Mouse (Mus musculus) hindlimb bud, embryonic 11.5 days (tissue): ENCODE data around the gene Srsf6.

ENCODE experiments used
- DNase-seq: peaks from one replicate; pipeline ENCODE4 v3.0.0-alpha.2; 2012; ENCODE audit warnings: low read depth, low spot score; ENCODE audit errors: extremely low spot score

Gene Srsf6

GRCm38 (mm10) chr2:162931674-162932650 lies 634 bp downstream of the Srsf6 start:
- DNase-seq = no peak

- DNase-seq = no peak
These were observed 1.4 kb downstream of the Srsf6 start for GRCm38 (mm10) chr2:162932706-162933105.

- no peak for DNase-seq
These were observed 3.1 kb downstream of the Srsf6 start for GRCm38 (mm10) chr2:162934421-162934820.

- DNase-seq = no peak
These were observed 4.4 kb downstream of the Srsf6 start for GRCm38 (mm10) chr2:162935700-162936099.

- DNase-seq = no peak
These were observed 8.2 kb downstream of the Srsf6 start for GRCm38 (mm10) chr2:162939562-162939961.

GRCm38 (mm10) chr2:162943148-162943846 lies 12.0 kb downstream of the Srsf6 start, which contains the start of gene L3mbtl1:
L3mbtl1 (plus strand) TSS chr2:162943472.
- no peak for DNase-seq

GRCm38 (mm10) chr2:162943931-162944330 lies 12.6 kb downstream of the Srsf6 start:
- DNase-seq = no peak

GRCm38 (mm10) chr2:162946964-162947363 lies 15.6 kb downstream of the Srsf6 start:
- DNase-seq = no peak

- no peak for DNase-seq
These were observed 16.4 kb downstream of the Srsf6 start for GRCm38 (mm10) chr2:162947736-162948135.

GRCm38 (mm10) chr2:162948221-162948620 lies 16.9 kb downstream of the Srsf6 start:
- DNase-seq = no peak

GRCm38 (mm10) chr2:162950776-162951175 lies 19.4 kb downstream of the Srsf6 start:
- no peak for DNase-seq

- DNase-seq = no peak
These were observed 25.5 kb downstream of the Srsf6 start for GRCm38 (mm10) chr2:162956843-162957242.

- DNase-seq = no peak
These were observed 30.0 kb downstream of the Srsf6 start for GRCm38 (mm10) chr2:162961321-162961720.

GRCm38 (mm10) chr2:162966734-162967133 lies 35.4 kb downstream of the Srsf6 start:
- no peak for DNase-seq

GRCm38 (mm10) chr2:162968357-162968756 lies 37.0 kb downstream of the Srsf6 start:
- DNase-seq = no peak

GRCm38 (mm10) chr2:162969101-162969500 lies 37.8 kb downstream of the Srsf6 start:
- DNase-seq = no peak

- DNase-seq = no peak
These were observed 39.6 kb downstream of the Srsf6 start for GRCm38 (mm10) chr2:162970896-162971295.

- no peak for DNase-seq
These were observed 41.4 kb downstream of the Srsf6 start for GRCm38 (mm10) chr2:162972752-162973151.

- no peak for DNase-seq
These were observed 41.9 kb downstream of the Srsf6 start for GRCm38 (mm10) chr2:162973206-162973605.

GRCm38 (mm10) chr2:162973637-162974036 lies 42.3 kb downstream of the Srsf6 start:
- DNase-seq = no peak

GRCm38 (mm10) chr2:162975157-162975775 lies 43.9 kb downstream of the Srsf6 start:
- DNase-seq = no peak
